Mouse (Mus musculus): ENCODE measurements around the gene U2af1l4. TPM values are rescaled to one million over a fixed set of nuclear protein-coding genes. Genes with fewer than 3 reads are reported as not detected.
A peak's percentile ranks its signal among the peaks of the same experiment; 100 is the strongest.

The U2af1l4 gene
- polyA plus RNA-seq (2017; shearing (Covaris generic)): 10 to 100 TPM; 46.5 to 62.1 TPM

GRCm38 (mm10) chr7:30563117-30563905 lies at the start of gene U2af1l4, which contains the start of the genes Gm49396 and Psenen:
U2af1l4 (plus strand) TSS chr7:30563301.
Gm49396 (plus strand) TSS chr7:30563344.
Psenen (minus strand) TSS chr7:30563627.
- ATAC-seq: peak; percentile 66

GRCm38 (mm10) chr7:30515003-30515760 lies 47.9 kb upstream of the U2af1l4 start:
- no peak for ATAC-seq

DNA sequence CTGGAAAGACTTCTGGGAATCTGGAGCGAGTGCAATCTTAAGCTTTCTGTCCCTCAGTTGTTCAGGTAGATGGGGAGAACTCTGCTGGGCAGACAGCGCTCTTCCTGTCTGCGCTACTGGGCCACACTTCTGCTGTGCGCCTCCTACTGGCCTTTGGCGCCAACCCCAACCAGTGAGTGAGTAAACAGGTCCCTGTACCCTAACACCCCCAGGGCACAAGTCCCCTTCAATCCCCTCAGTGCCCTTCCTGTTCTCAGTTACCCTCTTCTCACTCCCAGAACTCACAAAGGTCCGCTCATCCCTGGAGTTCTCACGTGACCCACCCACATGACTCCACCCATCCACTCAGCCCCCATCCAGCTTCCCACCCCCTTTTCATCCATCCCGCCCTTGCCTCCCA lies 44.8 kb upstream of the U2af1l4 start:
- ATAC-seq: no peak

- ATAC-seq: no peak
Observed at GRCm38 (mm10) chr7:30520396-30520795, 42.7 kb upstream of the U2af1l4 start.

- ATAC-seq: no peak
Observed at GRCm38 (mm10) chr7:30520856-30521255, 42.2 kb upstream of the U2af1l4 start.

GRCm38 (mm10) chr7:30522871-30523270 lies 40.2 kb upstream of the U2af1l4 start:
- ATAC-seq: no peak

DNA sequence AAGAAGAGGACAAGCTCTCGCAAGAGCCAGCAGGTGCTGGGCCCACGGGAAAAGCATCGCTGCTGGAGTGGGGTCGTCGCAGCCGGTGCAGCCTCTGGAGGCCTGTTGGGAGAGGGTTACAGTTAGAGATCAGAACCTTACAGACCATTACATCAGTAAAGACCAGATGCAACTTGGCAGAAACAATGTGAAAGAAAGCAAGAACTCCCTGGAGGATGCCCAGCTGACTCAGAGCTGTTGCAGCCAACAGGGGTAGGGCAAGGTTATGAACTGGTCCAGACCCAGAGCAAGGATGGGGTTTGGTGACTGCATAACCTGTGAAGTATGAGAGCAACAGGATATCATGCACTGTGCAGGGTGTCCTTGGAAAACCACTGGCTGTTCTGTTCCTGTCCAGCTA lies 38.6 kb upstream of the U2af1l4 start:
- ATAC-seq: no peak

DNA sequence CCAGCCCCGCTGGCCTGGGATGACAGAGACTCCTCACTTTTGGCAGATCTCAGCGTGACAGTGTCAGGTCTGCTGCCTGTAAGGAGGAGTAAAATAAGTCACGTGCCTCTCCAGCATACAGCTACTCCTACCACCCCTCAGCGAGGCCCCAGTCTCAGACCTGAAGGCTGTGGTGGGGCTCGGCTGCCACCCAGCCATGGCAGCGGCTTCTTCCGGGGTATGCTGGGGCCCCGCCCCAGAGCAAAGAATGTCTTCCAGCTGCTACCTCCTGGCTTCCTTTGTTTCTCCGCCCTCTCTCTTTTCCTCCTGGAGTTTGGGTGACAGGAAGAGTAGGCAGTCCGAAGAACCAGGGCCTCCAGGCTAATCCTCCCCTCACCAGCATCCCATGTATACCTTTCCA lies 37.1 kb upstream of the U2af1l4 start:
- no peak for ATAC-seq

DNA sequence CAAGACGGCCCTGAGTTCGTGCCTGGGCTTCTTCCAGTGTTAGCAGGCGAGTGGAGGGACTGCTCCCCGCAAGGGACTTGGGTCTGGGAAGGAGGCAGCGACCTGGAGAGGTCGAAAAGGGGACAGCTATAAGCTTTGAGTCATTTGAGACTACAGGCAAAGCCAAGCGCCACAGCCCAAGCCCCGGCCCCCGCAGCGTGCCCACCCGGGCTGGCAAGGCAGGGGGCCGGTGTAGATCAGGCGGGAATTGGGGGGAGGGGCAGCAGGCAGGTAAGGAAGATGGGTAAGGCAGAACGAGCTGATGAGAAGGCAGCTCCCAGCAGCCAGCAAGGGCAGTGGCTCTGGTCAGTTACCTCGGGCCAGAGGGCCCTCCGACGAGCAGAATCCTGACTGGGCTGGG lies 36.7 kb upstream of the U2af1l4 start:
- ATAC-seq: no peak

DNA sequence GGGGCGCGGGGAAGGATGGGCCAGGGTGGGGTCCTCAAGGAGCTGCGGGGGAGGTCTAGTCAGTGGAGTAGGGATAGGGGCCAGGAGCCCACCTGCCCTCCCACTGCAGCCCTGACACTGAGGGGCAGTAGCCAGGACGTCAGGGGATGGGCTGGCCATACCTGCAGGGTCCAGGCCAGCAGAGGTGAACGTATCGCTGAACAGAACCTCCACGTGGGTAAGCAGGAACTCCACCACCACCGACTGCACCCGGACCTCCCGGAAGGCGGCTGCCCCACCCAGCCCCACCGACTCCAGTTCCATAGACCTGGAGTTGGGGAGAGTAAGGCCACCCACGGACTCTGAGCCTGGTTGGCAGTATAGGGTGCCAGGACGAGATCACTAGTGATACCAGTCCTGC lies 36.1 kb upstream of the U2af1l4 start:
- no peak for ATAC-seq

- no peak for ATAC-seq
Observed at GRCm38 (mm10) chr7:30531291-30531815, 31.7 kb upstream of the U2af1l4 start.

DNA sequence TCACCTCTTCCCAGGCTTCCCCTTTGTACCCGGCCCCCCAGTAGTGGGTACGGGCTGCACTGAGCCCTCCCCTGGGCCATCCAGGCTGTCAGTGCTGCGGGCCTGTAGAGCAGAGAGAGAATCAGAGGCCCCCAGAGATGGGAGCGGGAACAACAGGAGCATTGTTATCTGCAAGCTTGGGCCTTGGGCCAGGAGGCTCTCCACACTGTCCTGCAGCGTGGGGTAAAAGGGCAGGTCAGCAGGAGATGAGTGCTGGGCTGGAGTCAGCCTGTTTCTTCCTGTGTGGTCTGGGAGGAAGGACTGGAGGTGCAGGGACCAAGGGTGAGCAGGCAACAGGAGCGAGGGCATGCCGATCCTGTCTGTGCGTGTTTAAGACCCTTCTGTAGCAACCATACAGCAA lies 30.2 kb upstream of the U2af1l4 start:
- ATAC-seq: no peak

DNA sequence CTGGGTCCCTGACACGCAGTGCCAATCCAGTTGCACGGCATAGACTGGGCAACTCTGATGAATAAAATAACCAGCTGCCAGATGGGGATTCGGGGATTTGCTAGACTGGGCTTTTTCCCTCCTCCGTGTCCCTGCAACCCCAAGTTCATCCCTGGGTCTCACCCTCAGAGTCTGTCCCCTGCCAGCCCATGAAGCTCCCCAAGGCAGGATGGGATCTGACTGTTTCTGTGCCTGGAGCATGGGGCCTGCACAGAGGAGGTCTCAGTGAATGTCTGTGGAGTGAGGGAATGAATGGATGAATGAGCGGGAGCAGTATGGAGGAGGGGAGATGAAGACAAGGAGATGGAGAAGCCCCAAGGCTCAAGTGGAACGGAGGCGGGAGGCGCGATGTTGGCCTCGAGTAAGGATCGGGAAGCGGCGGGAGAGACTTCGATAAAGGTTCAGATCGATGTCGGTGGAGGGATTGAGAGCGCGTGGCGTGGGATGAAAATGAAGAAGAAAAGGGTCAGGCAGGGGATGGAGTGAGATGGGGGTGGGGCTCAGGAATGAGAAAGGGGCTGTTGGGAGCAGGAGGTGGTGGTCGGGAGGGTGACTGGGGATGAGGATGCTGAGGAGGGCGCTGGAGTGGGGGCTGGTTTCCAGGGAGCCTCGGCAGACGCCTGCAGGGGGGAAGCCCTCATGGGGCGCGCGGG lies 29.0 kb upstream of the U2af1l4 start:
- no peak for ATAC-seq

DNA sequence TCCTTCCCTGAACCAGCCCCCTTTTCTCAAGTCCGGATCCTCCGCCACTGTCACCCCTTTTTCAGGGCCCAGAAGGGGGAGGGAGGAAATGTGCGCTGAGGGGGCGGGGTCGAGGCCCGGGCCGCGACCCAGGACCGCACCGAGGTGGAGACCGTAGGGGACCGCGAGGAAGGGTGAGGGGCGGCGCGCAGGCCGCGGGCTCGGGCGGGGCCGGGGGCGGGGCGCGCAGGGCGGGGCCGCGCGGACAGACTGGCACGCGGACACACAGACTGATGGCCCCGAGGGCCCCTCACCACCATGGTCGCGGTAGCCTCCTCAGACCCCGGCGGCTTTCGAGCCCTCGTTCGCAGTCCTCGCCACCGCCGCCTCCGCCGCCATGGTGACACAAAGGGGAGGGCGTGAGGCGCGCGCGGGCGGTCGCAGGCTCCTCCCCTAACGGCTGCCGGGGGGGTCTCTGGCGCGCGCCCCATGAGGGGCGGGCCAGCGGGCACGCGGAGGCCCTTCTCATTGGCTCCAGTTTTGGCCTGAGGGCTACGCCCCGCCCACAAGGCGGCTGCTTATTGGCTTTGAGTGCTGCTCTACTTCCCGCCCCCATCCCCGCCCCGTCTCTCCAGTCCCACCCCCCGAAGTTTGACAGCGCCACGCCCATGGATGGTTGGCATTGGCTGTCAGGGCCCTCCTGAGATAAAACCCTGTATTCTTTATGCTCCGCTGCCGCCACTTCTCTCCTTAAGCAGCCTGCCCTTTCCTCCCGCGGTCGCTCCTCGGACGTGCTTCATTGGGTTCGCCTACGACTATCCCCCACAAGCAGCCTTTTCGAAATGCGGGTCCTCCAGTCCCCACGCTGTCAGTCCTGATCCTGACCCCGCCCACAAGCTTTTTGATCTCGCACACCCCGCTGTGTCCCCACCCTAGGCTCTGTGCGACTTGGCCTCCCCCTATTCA lies 28.2 kb upstream of the U2af1l4 start, which contains the start of gene Arhgap33:
Arhgap33 (minus strand) TSS at position 428 of the 945 bp plus-strand sequence.
- peak; percentile 95 for ATAC-seq

DNA sequence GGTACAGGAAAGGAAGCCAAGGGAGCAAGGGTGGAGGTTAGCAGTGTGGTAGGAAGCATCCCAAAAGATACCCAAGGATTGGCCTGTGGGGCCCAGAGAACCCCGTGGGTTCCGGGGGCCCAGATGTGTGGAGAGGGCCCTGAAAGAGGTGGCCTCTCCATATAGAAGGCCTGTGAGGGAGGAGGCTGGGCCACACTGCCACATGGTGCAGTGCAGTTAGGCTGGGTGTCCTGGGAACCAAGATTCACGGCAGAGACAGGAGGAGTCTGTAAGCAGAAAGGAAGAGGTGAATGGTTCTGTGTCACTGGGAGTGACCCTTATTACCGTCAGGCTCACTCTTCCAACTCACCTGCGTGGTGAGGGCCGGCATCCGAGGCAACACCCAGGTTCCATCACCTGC lies 22.5 kb upstream of the U2af1l4 start:
- ATAC-seq: no peak

- no peak for ATAC-seq
Observed at GRCm38 (mm10) chr7:30544327-30544726, 18.8 kb upstream of the U2af1l4 start.

DNA sequence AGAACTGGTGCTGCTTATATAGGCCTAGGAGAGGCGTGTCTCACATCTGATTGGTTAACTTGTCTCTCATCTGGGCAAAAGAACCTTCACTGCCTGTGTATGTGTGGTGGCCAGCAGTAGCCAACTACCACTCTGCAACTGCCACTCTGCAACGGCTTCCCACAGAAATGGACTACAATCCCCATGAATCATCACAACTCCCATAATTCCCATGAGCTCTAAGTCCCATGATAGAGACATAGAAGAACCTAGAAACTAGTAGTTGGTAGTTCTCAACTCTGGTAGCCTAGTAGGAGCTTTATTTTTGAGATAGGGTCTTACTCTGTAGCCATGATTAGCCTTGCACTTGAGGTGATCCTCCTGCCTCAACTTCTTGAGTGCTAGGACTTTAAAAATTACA lies 13.2 kb upstream of the U2af1l4 start:
- no peak for ATAC-seq

DNA sequence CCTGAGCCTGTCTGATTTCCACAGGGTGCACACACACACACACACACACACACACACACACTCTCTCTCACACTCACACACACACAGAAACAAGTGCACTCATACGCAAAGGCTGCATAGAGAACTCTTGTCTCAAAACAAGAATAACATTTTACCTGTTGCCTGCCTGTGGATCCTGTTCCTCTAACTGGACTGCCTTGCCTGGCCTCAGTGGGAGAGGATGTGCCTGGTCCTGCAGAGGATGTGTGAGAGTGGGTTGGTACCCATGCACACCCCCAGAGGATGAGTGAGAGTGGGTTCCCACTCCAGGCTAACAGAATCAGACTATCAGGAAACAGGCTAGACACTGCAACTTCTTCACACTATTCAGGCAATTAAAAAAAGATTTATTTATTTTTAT lies 12.5 kb upstream of the U2af1l4 start:
- no peak for ATAC-seq

GRCm38 (mm10) chr7:30551445-30552101 lies 11.5 kb upstream of the U2af1l4 start:
- peak; percentile 67 for ATAC-seq

DNA sequence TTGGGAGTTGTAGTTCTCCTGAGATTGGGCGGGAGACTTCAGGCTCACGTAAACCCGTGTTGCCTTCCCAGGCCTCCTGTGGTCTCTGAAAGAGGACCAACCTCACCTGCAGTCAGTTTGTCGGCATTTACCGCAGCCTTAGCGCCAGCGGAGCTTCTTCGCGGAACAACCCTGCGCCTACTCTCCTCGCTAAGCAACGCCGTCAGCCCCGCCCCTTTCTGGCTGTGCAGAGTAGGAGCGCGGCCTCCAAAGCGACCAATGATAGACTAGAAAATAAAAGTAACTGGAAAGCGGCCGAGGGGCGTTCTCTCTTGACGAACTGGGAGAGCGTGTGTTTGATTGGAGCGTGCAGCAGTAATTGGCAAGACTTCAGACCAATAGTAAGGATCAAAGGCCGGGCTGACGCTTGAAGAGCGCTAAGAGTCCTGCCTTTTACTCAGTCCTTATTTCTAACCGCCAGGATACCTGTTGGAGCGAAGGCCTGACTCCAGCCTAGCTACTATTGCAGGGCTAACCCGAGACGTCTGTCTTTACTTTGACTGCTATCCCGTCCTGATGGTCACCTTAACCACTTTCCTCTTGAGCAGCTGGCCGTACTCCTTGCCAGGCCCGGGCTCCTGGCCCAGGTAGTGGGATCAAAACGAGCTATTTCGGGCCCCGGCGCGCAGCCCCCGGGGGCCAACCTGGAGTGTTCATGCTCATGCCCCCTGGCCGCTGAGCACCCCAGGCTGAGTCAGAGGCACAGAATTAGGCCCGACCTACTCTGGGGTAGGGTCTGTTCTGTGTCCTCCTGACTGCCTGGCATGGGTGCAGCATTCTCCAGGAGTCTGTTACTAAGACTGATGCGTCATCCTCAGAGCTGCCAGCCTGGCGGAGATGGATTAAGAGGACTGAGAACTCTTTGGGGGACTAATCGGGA lies 10.7 kb upstream of the U2af1l4 start, which contains the start of the genes Hspb6 and Proser3:
Hspb6 (plus strand) TSS at position 77 of the 919 bp plus-strand sequence.
Proser3 (minus strand) TSS at position 198 of the 919 bp plus-strand sequence.
- peak; percentile 92 for ATAC-seq
